Mouse (Mus musculus) kidney, embryonic 14.5 days (tissue): ENCODE results near the gene Tpbpa. TPM values are rescaled to one million over a fixed set of nuclear protein-coding genes. Genes with fewer than 3 reads are reported as not detected.
"Not testable (repeated sequence)": the region's sequence is repeated elsewhere in the genome, so short reads cannot be mapped to it uniquely, and the experiment has no call there.

Source experiments
- ATAC-seq: fragments of 200-750 bp; cut with Nextera tagmentation; 2 replicates; pipeline ENCODE4 v1.8.0; 2017; ENCODE audit warnings: moderate number of reproducible peaks, mild to moderate bottlenecking, moderate TSS enrichment, moderate library complexity; ENCODE audit not compliant: low FRiP score, low TSS enrichment
- H3K27ac ChIP-seq: fragments of 300-500 bp; sonication (generic); 2 replicates; pipeline ENCODE4 v1.5.1; 2014; ENCODE audit warnings: low read depth, mild to moderate bottlenecking, low read length, moderate library complexity, mixed read lengths
- H3K27me3 ChIP-seq: fragments of 300-500 bp; sonication (generic); 2 replicates; pipeline ENCODE4 v1.6.1; 2014; ENCODE audit warnings: mild to moderate bottlenecking, low read length; ENCODE audit not compliant: control insufficient read depth, insufficient read depth
- H3K36me3 ChIP-seq: fragments of 300-500 bp; sonication (generic); 2 replicates; pipeline ENCODE4 v1.6.1; 2014; ENCODE audit warnings: low read length, mixed read lengths; ENCODE audit not compliant: control insufficient read depth, insufficient read depth
- H3K4me1 ChIP-seq: fragments of 300-500 bp; sonication (generic); 2 replicates; pipeline ENCODE4 v1.6.1; 2014; ENCODE audit warnings: low read length, mixed read lengths; ENCODE audit not compliant: control insufficient read depth, insufficient read depth
- H3K4me2 ChIP-seq: fragments of 300-500 bp; sonication (generic); replicated peaks from 2 replicates; pipeline ENCODE4 v1.6.1; 2014; ENCODE audit warnings: low read depth, mild to moderate bottlenecking, low read length
- H3K4me3 ChIP-seq: fragments of 300-500 bp; sonication (generic); 2 replicates; pipeline ENCODE4 v1.5.1; 2014; ENCODE audit warnings: mild to moderate bottlenecking, low read length
- H3K9ac ChIP-seq: fragments of 300-500 bp; sonication (generic); 2 replicates; pipeline ENCODE4 v1.6.1; 2014; ENCODE audit warnings: low read depth, mild to moderate bottlenecking, low read length, moderate library complexity
- H3K9me3 ChIP-seq: fragments of 300-500 bp; sonication (generic); 2 replicates; pipeline ENCODE4 v1.6.1; 2016; ENCODE audit warnings: low read length; ENCODE audit not compliant: control insufficient read depth
- WGBS: fragments of 180-500 bp; shearing (Covaris S2); extraction: QIAGEN DNeasy Blood & Tissue Kit; methylation state at CpG from one replicate; pipeline ENCODE4 v1.1.7; 2014; 5-methylcytosine and 5-hydroxymethylcytosine counted together
- polyA plus RNA-seq: library from polyadenylated mRNA; unstranded; fragments of >200 nt; fragmentation: Nextera tagmentation; extraction: Ambion mirVana; gene quantifications from 2 replicates; pipeline ENCODE4 v1.2.1, GENCODE M21; 2014

Tpbpa gene
- polyA plus RNA-seq, 1 experiment from 2014 or later = not detected

DNA sequence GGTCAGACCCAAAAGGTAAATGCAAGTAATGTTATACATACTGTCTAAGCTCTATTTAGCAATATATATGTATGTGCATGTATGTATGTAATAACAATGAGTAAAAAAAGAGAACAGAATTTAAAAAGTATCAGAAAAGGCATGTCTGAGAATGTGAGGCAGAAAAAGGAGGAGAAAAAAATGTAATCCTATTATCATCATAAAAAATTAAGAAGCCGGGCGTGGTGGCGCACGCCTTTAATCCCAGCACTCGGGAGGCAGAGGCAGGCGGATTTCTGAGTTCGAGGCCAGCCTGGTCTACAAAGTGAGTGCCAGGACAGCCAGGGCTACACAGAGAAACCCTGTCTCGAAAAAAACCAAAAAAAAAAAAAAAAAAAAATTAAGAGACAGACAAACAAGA is 45.0 kb downstream of the Tpbpa start, which contains the start of gene Gm49392:
Gm49392 (minus strand) TSS at position 101 of the 400 bp plus-strand sequence.
- H3K9me3 ChIP-seq, H3K36me3 ChIP-seq, H3K27ac ChIP-seq, ATAC-seq, H3K27me3 ChIP-seq, H3K4me3 ChIP-seq, H3K4me2 ChIP-seq, H3K4me1 ChIP-seq, H3K9ac ChIP-seq: not testable (repeated sequence)
- 84% methylated on average over 7 of the region's 8 CpGs for WGBS

DNA sequence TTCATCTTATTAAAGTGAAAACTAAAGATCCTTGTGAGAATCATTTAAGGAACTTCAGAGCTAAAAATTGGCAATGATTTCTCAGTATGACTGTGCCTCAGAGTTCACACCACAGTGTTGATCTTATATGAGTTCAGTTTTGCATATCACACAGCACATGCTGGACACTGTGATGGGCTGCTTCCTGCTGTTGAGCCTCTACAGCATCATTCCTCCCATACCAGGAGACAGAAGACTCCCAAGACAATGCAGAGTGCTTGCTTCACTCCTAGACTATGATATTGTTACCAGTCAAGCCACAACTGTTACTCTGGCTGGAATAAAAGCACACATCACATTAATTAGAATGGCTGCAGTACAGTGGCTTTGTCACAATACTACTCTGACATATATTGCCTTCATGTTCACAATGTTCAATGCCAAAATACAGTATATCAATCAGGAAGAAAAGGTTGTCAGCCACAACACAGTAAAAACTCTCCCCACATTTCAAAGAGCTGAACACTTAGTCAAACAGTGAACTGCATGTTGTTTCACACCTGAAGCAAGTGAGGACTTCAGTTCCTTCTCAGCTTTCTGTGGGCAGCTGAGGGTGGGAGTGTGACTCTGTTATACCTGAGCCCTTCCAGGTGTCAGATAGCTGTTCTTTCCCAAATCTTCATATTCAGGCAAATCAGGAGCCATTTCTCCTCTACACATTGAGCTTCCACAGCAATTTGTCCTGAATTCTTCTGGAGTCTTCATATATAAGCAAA is 46.2 kb downstream of the Tpbpa start:
- H3K4me2 ChIP-seq = no peak overlapping the region
- no peaks in the 10 kb centered on the region for H3K4me1 ChIP-seq
- no peaks in the 10 kb centered on the region for H3K36me3 ChIP-seq
- H3K27me3 ChIP-seq = no peaks in the 10 kb centered on the region
- H3K27ac ChIP-seq = no peak overlapping the region
- no peaks in the 10 kb centered on the region for H3K9me3 ChIP-seq
- H3K4me3 ChIP-seq = no peak overlapping the region
- no peak for ATAC-seq
- H3K9ac ChIP-seq = no peak overlapping the region

DNA sequence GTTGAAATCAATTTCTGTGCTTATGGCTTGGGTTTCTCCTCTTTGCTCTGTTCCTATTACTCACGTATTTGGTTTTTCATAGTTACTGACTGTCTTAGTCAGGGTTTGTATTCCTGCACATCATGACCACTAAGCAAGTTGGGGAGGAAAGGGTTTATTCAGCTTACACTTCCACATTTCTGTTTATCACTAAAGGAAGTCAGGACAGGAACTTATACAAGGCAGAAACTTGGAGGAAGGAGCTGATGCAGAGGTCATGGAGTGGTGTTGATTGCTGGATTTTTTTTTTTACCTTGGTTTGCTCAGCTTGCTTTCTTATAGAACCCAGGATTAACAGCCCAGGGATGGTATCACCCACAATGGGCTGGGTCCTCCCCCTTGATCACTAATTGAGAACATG is 49.5 kb downstream of the Tpbpa start:
- no peak for ATAC-seq
- Histone ChIP-seq H3K36me3 (no peaks in the 10 kb centered on the region), H3K4me2 (no peak overlapping the region), H3K27me3 (no peaks in the 10 kb centered on the region), H3K9ac (no peak overlapping the region), H3K4me1 (no peaks in the 10 kb centered on the region), H3K9me3 (no peaks in the 10 kb centered on the region), H3K4me3 (no peak overlapping the region), H3K27ac (no peak overlapping the region)
- WGBS = 80% methylated on average over 1 of the region's 1 CpGs

Other genes with a start within 250 kb of the Tpbpa start
- gene BC051665, start 155.6 kb downstream of the Tpbpa start, polyA plus RNA-seq = not detected in 2 replicates
- gene Ctsll3, start 139.1 kb downstream of the Tpbpa start, polyA plus RNA-seq = not detected in 2 replicates
- gene 4930486L24Rik, start 77.5 kb downstream of the Tpbpa start, polyA plus RNA-seq = 0.15 TPM in 1 of 2 replicates, not detected in the other
- 0.23 TPM in 1 of 2 replicates, not detected in the other for gene Gm49392, start 45.1 kb downstream of the Tpbpa start, polyA plus RNA-seq
- gene Ctla2b, start 44.5 kb downstream of the Tpbpa start, polyA plus RNA-seq = 4.4 and 5.2 TPM in 2 replicates
- gene Tpbpb, start 37.1 kb downstream of the Tpbpa start, polyA plus RNA-seq = not detected in 2 replicates
- 0.56 TPM in 1 of 2 replicates, not detected in the other for gene Gm49393, start 6.4 kb downstream of the Tpbpa start, polyA plus RNA-seq
- gene Gm49391, start 5.4 kb downstream of the Tpbpa start, polyA plus RNA-seq = 2.2 and 2.7 TPM in 2 replicates
- 28.7 and 39.2 TPM in 2 replicates for gene Ctla2a, start 5.4 kb downstream of the Tpbpa start, polyA plus RNA-seq
- gene Ctsj, start 64.0 kb upstream of the Tpbpa start, polyA plus RNA-seq = not detected in 2 replicates
- gene Ctsq, start 98.6 kb upstream of the Tpbpa start, polyA plus RNA-seq = not detected in 2 replicates
- not detected in 2 replicates for gene Ctsr, start 222.3 kb upstream of the Tpbpa start, polyA plus RNA-seq